Mouse (Mus musculus) heart, postnatal 10 days (tissue): ENCODE measurements around the gene Bcl9. TPM values are rescaled to one million over a fixed set of nuclear protein-coding genes. Genes with fewer than 3 reads are reported as not detected.

ENCODE experiments used
- DNase-seq, 2 experiments: peaks; one replicate each; pipeline ENCODE4 v3.0.0; 2021
- intact Hi-C: fragments of 180-260 bp; cut with DNase I; formaldehyde crosslinking; loops from one replicate; pipeline ENCODE4 v1.15.1; 2025
- total RNA-seq, 2 experiments: library from RNA; stranded (reverse); gene quantifications; 2 replicates each; pipeline ENCODE4 v1.2.3; 2021

The Bcl9 gene
- total RNA-seq, 2 experiments from 2014 or later: 26.0 to 26.8 TPM

- DNase-seq: peak; percentile 75 to 85
- intact Hi-C loops: loop anchor here (1.0 to 10.0 kb wide), 3 partner anchors 98 to 1220 kb away; no protein-coding TSS in a partner anchor
Observed at GRCm38 (mm10) chr3:97185098-97185860, 112.4 kb downstream of the Bcl9 start.

- peak in 1 of 2 experiments; percentile 19 for DNase-seq
- intact Hi-C loops: loop anchor here (10.0 kb wide), 1 partner anchor 1221 kb away; no protein-coding TSS in a partner anchor
Observed at GRCm38 (mm10) chr3:97183810-97184209, 113.9 kb downstream of the Bcl9 start.

- intact Hi-C loops: loop anchor here (10.0 kb wide), 1 partner anchor 1224 kb away; no protein-coding TSS in a partner anchor
- no peak for DNase-seq
Observed at GRCm38 (mm10) chr3:97180527-97180926, 117.2 kb downstream of the Bcl9 start.

- no peak for DNase-seq
- intact Hi-C loops: no loop called here
Observed at GRCm38 (mm10) chr3:97178885-97179284, 118.8 kb downstream of the Bcl9 start.

- intact Hi-C loops: no loop called here
Observed at GRCm38 (mm10) chr3:97172632-97173031, 125.1 kb downstream of the Bcl9 start.

DNA sequence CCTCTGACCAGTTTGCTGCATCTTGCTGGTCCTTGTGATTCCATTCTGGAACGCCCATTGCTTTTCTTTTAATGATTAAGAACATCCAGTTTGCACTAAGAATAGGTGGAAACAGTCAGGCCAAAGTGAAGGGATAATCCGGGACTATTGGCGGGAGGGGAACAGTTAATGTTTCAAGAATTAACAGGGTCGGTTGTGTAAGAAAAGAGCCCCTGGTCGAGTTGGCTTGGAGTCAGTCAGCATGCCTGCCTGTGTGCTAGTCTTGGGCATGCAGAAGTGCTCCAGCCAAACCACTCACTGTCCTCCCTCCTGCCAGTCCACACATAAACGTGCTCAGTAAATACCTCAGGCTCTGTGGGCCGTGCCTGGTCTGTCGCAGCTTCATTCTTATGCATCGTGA lies 125.5 kb downstream of the Bcl9 start:
- intact Hi-C loops: no loop called here
- DNase-seq: no peak

More at GRCm38 (mm10) chr3:97172632-97173031, 125.1 kb downstream of the Bcl9 start:
- DNase-seq: no peak

DNA sequence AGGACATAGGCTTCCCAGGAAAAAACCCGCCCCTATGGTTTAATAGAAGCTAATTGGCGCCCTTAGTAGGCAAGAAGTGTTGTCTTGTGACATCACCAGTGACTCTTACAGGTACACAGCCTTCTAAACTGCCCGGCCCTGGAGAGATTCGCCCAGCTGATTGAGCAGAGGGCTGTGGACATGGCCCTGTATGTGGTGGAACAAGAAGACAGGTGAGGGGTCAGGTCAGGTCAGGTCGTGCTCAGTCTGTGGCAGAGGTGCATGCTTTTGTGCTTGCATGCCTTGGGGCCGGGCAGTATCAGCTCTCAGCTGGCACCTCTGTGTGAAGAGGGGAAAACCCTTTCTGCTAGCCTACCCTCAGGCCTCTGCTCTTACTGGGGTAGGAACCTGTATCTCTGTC lies 126.2 kb downstream of the Bcl9 start:
- DNase-seq: no peak
- intact Hi-C loops: no loop called here

DNA sequence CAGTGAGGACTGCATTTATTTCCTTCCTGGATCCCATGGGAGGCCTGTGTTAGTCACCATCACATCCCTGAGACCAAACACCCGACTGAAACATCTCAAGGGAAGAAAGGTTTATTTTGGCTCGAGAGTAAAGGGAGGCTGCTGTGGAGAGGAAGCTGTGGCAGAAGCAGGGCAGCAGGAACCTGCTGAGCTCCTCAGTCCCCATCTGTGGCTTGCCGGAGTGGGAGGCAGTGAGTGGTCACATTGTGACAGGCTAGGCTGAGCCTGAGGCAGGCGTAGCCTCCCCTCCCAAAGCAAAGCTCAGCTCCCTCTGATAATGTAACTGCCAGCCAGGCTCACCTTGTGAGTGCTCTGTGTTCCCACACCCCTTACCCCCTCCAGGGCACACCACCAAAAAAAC lies 130.6 kb downstream of the Bcl9 start:
- intact Hi-C loops: no loop called here
- DNase-seq: no peak

DNA sequence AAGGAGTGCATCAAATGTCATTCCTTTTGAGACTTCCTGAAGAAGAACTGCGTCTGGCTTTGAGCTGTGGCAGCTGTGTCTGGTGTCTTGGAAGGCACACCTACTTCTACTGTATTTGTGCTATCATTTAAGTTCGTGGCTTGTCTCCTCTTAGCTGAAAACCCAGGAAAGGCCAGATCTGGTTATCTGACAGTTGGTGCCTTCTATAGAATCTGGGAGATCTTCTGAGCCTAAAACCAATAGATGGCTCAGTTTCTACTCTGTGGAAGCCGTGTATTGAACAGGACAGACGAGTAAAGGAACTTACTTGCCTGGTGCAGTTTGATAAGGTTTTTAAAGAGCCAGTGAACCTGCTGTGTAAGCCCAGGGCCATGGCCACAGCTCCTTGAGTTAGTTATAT lies 133.2 kb downstream of the Bcl9 start:
- no peak for DNase-seq
- intact Hi-C loops: no loop called here

DNA sequence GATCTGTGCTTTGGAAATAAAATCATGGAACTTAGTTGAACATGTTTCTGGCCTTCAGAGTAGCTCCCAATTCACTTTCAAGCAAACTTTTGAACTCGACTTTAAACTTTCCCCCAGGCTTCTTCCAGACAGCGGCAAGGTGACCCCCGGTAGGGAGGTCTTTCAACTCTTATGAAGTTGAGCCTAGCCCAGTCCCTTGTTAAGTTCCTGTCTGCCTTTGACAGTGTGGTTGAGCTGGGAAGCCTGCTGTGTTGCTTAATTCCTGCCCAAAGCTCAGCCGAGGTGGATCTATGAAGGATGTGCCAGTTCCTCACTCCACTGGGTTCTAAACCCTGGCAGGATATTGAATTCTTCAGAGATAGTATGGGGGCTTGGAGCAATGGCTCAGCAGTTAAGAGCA lies 135.9 kb downstream of the Bcl9 start:
- intact Hi-C loops: no loop called here
- no peak for DNase-seq

- peak; percentile 72 to 81 for DNase-seq
- intact Hi-C loops: no loop called here
Observed at GRCm38 (mm10) chr3:97160908-97161307, 136.8 kb downstream of the Bcl9 start.

GRCm38 (mm10) chr3:97159986-97160385 lies 137.7 kb downstream of the Bcl9 start:
- intact Hi-C loops: loop anchor here (10.0 kb wide), 1 partner anchor 1245 kb away; no protein-coding TSS in a partner anchor
- DNase-seq: no peak

DNA sequence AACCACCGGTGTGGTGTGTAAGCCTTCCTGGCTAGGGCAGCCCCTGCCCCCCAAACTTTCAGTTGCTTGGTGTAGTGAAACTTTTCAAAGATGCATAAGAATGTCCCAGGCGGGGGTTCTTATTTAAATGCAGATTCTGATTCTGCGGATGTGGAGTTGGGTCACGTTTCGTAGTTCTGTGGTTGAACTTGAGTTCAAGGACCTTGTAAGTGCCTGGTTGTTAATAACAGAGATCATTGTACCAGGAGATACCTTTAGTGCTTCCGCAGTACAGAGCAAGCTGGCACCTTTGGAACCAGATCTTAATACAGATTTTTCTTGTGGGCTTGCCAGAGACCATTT lies 138.2 kb downstream of the Bcl9 start:
- no peak for DNase-seq
- intact Hi-C loops: loop anchor here (10.0 kb wide), 1 partner anchor 1245 kb away; no protein-coding TSS in a partner anchor

GRCm38 (mm10) chr3:97158611-97159508 lies 138.9 kb downstream of the Bcl9 start, which contains the start of gene Acp6:
Gene Acp6 (plus strand): TSS chr3:97158777.
- DNase-seq: peak; percentile 93 to 94
- intact Hi-C loops: loop anchor here (10.0 kb wide), 1 partner anchor 1246 kb away; no protein-coding TSS in a partner anchor

DNA sequence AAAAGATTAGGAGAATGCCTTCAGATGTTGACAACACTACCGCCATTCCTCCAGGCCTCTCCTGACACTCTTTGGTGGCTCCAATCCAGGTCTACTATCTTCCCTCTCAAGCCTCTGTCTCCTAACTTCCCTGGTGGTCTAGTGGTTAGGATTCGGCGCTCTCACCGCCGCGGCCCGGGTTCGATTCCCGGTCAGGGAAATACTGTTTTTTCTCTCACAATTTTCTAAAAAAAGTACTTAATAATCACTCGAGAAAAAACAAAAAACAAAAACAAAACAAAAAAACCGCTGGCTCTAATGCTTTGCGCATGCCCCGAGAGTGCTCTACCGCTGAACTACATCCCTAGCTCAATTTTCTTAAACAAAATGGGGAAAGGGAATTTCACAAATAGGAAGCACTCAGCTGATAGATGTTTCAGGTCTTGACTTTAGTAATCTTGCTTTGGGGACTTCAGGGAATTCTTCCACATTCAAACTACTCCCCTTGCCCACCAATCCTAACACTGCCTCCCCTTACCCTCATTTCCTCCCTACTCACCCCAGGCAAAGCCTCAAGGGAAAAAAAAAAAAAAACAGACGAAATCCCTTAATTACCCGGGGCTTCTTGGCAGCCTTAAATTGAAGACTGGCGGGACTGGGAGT lies 139.6 kb downstream of the Bcl9 start:
- intact Hi-C loops: loop anchor here (10.0 kb wide), 1 partner anchor 1247 kb away; no protein-coding TSS in a partner anchor
- DNase-seq: peak; percentile 92 to 93

DNA sequence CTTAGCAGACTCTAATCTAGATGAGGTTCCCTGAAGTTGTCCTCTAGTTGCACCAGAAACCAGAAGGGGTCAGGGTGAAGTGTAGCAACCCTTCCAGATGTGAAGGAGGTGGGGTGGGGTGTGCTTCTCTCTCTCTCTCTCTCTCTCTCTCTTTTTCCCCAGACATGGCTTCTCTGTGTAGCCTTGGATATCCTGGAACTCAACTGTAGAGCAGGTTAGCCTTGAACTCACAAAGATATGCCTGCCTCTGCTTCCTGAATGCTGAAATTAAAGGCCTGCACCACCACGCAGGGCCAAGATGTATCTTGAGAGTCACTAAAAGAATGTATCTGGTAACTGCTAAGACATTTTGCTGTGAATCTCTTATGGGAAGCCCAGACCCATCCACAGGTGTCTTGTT lies 140.4 kb downstream of the Bcl9 start:
- intact Hi-C loops: loop anchor here (10.0 kb wide), 1 partner anchor 1247 kb away; no protein-coding TSS in a partner anchor
- DNase-seq: no peak

DNA sequence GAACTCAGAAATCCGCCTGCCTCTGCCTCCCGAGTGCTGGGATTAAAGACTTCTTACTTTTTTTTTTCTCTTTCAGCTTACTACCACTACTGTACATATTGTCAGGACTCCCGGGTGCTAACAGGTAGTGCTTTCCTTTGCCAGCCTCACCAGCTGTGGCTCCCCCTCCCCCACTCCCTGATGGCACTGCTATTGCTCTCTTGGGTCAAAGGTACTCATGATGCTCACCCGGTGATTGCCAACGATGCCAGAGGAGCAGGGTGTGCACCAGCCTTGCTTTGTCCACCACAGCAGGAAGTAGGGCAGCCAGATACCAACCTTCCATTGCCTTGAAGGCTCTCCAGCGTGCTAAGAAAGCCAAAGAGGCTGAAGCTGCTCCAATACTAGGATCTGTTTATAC lies 141.3 kb downstream of the Bcl9 start:
- intact Hi-C loops: loop anchor here (10.0 kb wide), 1 partner anchor 1248 kb away; no protein-coding TSS in a partner anchor

More for the DNA sequence above, 141.3 kb downstream of the Bcl9 start:
- DNase-seq: no peak
